Mouse (Mus musculus) kidney, postnatal 0 days (tissue): ENCODE data around the gene Samd4b. TPM values are rescaled to one million over a fixed set of nuclear protein-coding genes. Genes with fewer than 3 reads are reported as not detected.
"Not testable (repeated sequence)": the region's sequence is repeated elsewhere in the genome, so short reads cannot be mapped to it uniquely, and the experiment has no call there.

Experiments used
- ATAC-seq: fragments of 200-750 bp; cut with Nextera tagmentation; replicated peaks from 2 replicates; pipeline ENCODE4 v1.8.0; 2017; ENCODE audit warnings: low read depth, moderate number of reproducible peaks, moderate TSS enrichment, moderate library complexity; ENCODE audit not compliant: low FRiP score
- DNase-seq: peaks from one replicate; pipeline ENCODE4 v3.0.0-alpha.2; 2016; ENCODE audit warnings: low spot score
- H3K27ac ChIP-seq: fragments of 300-500 bp; sonication (generic); 2 replicates; pipeline ENCODE4 v1.5.1; 2014; ENCODE audit warnings: mild to moderate bottlenecking
- H3K27me3 ChIP-seq: fragments of 300-500 bp; sonication (generic); 2 replicates; pipeline ENCODE4 v1.6.1; 2014; ENCODE audit warnings: low read length, mixed read lengths; ENCODE audit not compliant: insufficient read depth
- H3K36me3 ChIP-seq: fragments of 300-500 bp; sonication (generic); 2 replicates; pipeline ENCODE4 v1.6.1; 2014; ENCODE audit warnings: low read length, mixed read lengths; ENCODE audit not compliant: insufficient read depth
- H3K4me1 ChIP-seq: fragments of 300-500 bp; sonication (generic); replicated peaks from 2 replicates; pipeline ENCODE4 v1.6.1; 2014; ENCODE audit warnings: antibody characterized with exemption, low read length, mixed read lengths; ENCODE audit not compliant: insufficient read depth
- H3K4me2 ChIP-seq: fragments of 300-500 bp; sonication (generic); 2 replicates; pipeline ENCODE4 v1.6.1; 2014; ENCODE audit warnings: mild to moderate bottlenecking, low read length, moderate library complexity, mixed read lengths
- H3K4me3 ChIP-seq: fragments of 300-500 bp; sonication (generic); replicated peaks from 2 replicates; pipeline ENCODE4 v1.5.1; 2014; ENCODE audit warnings: low read depth, low read length
- H3K9ac ChIP-seq: fragments of 300-500 bp; sonication (generic); 2 replicates; pipeline ENCODE4 v1.6.1; 2014; ENCODE audit warnings: low read depth, low read length
- H3K9me3 ChIP-seq: fragments of 300-500 bp; sonication (generic); replicated peaks from 2 replicates; pipeline ENCODE4 v1.6.1; 2016; ENCODE audit warnings: low read length, inconsistent platforms, mixed read lengths
- CTCF ChIP-seq: IDR thresholded peaks from 2 replicates; pipeline ENCODE4 v1.5.1; 2016; ENCODE audit warnings: antibody characterized with exemption, low read depth, mild to moderate bottlenecking, moderate library complexity
- WGBS: fragments of 180-500 bp; shearing (Covaris S2); extraction: QIAGEN DNeasy Blood & Tissue Kit; methylation state at CpG from one replicate; pipeline ENCODE4 v1.1.7; 2014; 5-methylcytosine and 5-hydroxymethylcytosine counted together
- polyA plus RNA-seq: library from polyadenylated mRNA; unstranded; fragments of >200 nt; fragmentation: Nextera tagmentation; extraction: Ambion mirVana; gene quantifications from 2 replicates; pipeline ENCODE4 v1.2.1, GENCODE M21; 2015

Samd4b gene
- polyA plus RNA-seq, 1 experiment from 2014 or later, result 19.5 TPM

- TF ChIP-seq CTCF, result no peak
- no peaks in the 10 kb centered on the region for H3K9me3 ChIP-seq
- WGBS, result 45% methylated on average over 8 of the region's 8 CpGs
- H3K27me3 ChIP-seq, result no peaks in the 10 kb centered on the region
- H3K4me2 ChIP-seq, result no peak overlapping the region
- DNase-seq (peak; percentile 44), ATAC-seq (0 out of 2 replicates have a peak, but pooled peaks have one; percentile 34)
- no peaks in the 10 kb centered on the region for H3K36me3 ChIP-seq
- no peak overlapping the region for H3K27ac ChIP-seq
- H3K4me1 ChIP-seq, result no peaks in the 10 kb centered on the region
- H3K9ac ChIP-seq, result no peak overlapping the region
- no peak overlapping the region for H3K4me3 ChIP-seq
Measured at GRCm38 (mm10) chr7:28532005-28532404, 65.9 kb downstream of the Samd4b start.

- ATAC-seq, result peak; percentile 64; the same call in 1 of the 2 replicates
- Histone ChIP-seq H3K9ac (no peak overlapping the region), H3K9me3 (no peaks in the 10 kb centered on the region), H3K4me1 (no peaks in the 10 kb centered on the region), H3K4me3 (no peak overlapping the region), H3K27ac (no peak overlapping the region), H3K36me3 (no peaks in the 10 kb centered on the region), H3K27me3 (no peaks in the 10 kb centered on the region), H3K4me2 (no peak overlapping the region)
- 9% methylated on average over 19 of the region's 19 CpGs for WGBS
- peak; percentile 89 for DNase-seq
- TF ChIP-seq CTCF, result peak; percentile 92
Measured at GRCm38 (mm10) chr7:28527922-28528719, 69.8 kb downstream of the Samd4b start.

DNA sequence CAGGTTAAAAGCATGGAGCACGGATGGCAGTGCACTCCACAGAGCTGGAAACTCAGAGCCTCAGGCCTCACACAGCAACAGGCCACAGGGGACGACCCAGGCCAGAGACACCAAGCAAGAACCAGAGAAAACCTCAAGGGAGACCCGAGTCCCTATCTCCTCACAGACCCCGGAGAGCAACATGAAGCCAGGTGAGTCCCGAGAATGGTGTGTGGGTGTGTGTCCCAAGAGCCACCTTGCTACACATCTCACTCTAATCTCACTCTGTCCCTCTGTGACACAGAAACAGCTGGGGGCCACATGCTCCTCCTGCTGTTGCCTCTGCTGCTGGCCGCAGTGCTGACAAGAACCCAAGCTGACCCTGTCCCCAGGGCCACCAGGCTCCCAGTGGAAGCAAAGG, 75.4 kb downstream of the Samd4b start, which contains the start of gene Ifnl3:
Gene Ifnl3, plus strand, starts transcription at position 301 of the 400 bp plus-strand sequence.
- not testable (repeated sequence) for H3K4me1 ChIP-seq, H3K4me2 ChIP-seq, H3K9me3 ChIP-seq, H3K27me3 ChIP-seq, DNase-seq, H3K4me3 ChIP-seq, H3K36me3 ChIP-seq, H3K27ac ChIP-seq, ATAC-seq, H3K9ac ChIP-seq
- WGBS, result 77% methylated on average over 4 of the region's 6 CpGs

DNA sequence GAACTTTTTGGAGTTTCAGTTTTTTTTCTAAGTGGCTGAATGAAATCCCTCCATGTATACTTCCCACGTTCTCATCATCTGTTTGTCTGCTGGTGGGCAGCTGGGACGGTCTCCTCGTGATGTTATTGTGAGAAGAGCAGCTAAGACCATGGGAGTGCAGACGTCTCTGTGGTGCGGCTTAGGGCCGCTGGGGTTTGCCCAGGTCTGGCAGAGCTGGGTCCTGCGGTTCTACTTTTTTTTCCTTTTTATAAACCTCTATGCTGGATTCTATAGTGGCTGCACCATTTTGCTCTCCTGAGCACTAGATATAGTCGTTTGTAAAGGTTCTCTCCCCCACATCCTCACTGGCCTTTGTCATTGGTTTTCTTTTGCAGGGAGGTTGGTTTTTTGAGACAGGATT, 86.5 kb downstream of the Samd4b start:
- H3K4me3 ChIP-seq, result no peak overlapping the region
- H3K9me3 ChIP-seq, result no peaks in the 10 kb centered on the region
- no peak overlapping the region for H3K27ac ChIP-seq
- DNase-seq, result no peak
- H3K9ac ChIP-seq, result no peak overlapping the region
- no peaks in the 10 kb centered on the region for H3K27me3 ChIP-seq
- no peak for TF ChIP-seq CTCF
- no peaks in the 10 kb centered on the region for H3K4me1 ChIP-seq
- WGBS, result 61% methylated on average over 8 of the region's 8 CpGs
- H3K4me2 ChIP-seq, result no peak overlapping the region
- no peaks in the 10 kb centered on the region for H3K36me3 ChIP-seq
- ATAC-seq, result no peak

- 65% methylated on average over 8 of the region's 8 CpGs for WGBS
- H3K4me1 ChIP-seq, H3K9ac ChIP-seq: not testable (repeated sequence)
Measured at GRCm38 (mm10) chr7:28510405-28510974, 87.5 kb downstream of the Samd4b start, which contains the start of gene Ifnl2. Ifnl2 (minus strand) TSS chr7:28510455.

DNA sequence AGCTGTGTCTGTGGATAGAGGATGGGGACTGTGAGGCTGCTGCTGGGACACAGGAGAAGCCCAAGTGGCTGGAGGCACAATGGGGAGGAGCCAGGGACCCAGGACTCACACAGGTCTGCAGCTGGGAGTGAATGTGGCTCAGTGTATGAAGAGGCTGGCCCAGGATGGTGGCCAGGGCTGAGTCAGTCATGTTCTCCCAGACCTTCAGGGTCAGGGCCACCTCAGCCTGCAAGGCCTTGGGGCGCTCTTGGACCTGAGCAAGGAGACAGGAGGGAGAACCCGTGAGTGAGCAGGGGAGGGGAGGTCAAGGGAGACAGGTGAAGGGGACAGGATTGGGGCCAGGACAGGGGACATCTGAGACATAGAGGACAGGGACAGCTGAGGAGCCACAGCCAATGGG, 88.8 kb downstream of the Samd4b start:
- ATAC-seq, H3K4me1 ChIP-seq, H3K9ac ChIP-seq, H3K36me3 ChIP-seq, H3K9me3 ChIP-seq, H3K27me3 ChIP-seq, H3K4me2 ChIP-seq, H3K4me3 ChIP-seq, DNase-seq, H3K27ac ChIP-seq: not testable (repeated sequence)
- 67% methylated on average over 2 of the region's 2 CpGs for WGBS

More at GRCm38 (mm10) chr7:28510405-28510974, 87.5 kb downstream of the Samd4b start, which contains the start of gene Ifnl2:
- H3K27me3 ChIP-seq, H3K4me3 ChIP-seq, H3K36me3 ChIP-seq, H3K27ac ChIP-seq, DNase-seq, H3K9me3 ChIP-seq, H3K4me2 ChIP-seq, ATAC-seq: not testable (repeated sequence)
